Mouse (Mus musculus) stomach, postnatal 0 days (tissue): ENCODE results near the gene Asb4. TPM values are rescaled to one million over a fixed set of nuclear protein-coding genes. Genes with fewer than 3 reads are reported as not detected.

Experiments used
- ATAC-seq: fragments of 200-750 bp; cut with Nextera tagmentation; 2 replicates; pipeline ENCODE4 v1.8.0; 2017; ENCODE audit not compliant: low FRiP score, low TSS enrichment
- DNase-seq: peaks from one replicate; pipeline ENCODE4 v3.0.0-alpha.2; 2016; ENCODE audit warnings: low spot score
- H3K27ac ChIP-seq: fragments of 300-500 bp; sonication (generic); replicated peaks from 2 replicates; pipeline ENCODE4 v1.5.1; 2014; ENCODE audit warnings: mild to moderate bottlenecking, control low read depth
- H3K27me3 ChIP-seq: fragments of 300-500 bp; sonication (generic); 2 replicates; pipeline ENCODE4 v1.6.1; 2014; ENCODE audit warnings: low read length; ENCODE audit not compliant: control insufficient read depth, insufficient read depth
- H3K36me3 ChIP-seq: fragments of 300-500 bp; sonication (generic); 2 replicates; pipeline ENCODE4 v1.6.1; 2014; ENCODE audit warnings: low read length, mixed read lengths; ENCODE audit not compliant: control insufficient read depth, insufficient read depth
- H3K4me1 ChIP-seq: fragments of 300-500 bp; sonication (generic); replicated peaks from 2 replicates; pipeline ENCODE4 v1.6.1; 2014; ENCODE audit warnings: antibody characterized with exemption; ENCODE audit not compliant: control insufficient read depth, insufficient read depth
- H3K4me2 ChIP-seq: fragments of 300-500 bp; sonication (generic); replicated peaks from 2 replicates; pipeline ENCODE4 v1.6.1; 2014; ENCODE audit warnings: low read depth, mild to moderate bottlenecking, control low read depth, moderate library complexity
- H3K4me3 ChIP-seq: fragments of 300-500 bp; sonication (generic); 2 replicates; pipeline ENCODE4 v1.5.1; 2014; ENCODE audit warnings: low read depth, low read length, control low read depth
- H3K9ac ChIP-seq: fragments of 300-500 bp; sonication (generic); 2 replicates; pipeline ENCODE4 v1.6.1; 2014; ENCODE audit warnings: mild to moderate bottlenecking, low read length, control low read depth, mixed read lengths
- H3K9me3 ChIP-seq: fragments of 300-500 bp; sonication (generic); 2 replicates; pipeline ENCODE4 v1.6.1; 2016; ENCODE audit warnings: low read length; ENCODE audit not compliant: control insufficient read depth
- CTCF ChIP-seq: IDR thresholded peaks from 2 replicates; pipeline ENCODE4 v1.5.1; 2016; ENCODE audit warnings: antibody characterized with exemption, low read depth, mild to moderate bottlenecking, moderate library complexity
- EP300 ChIP-seq: optimal IDR thresholded peaks from 2 replicates; pipeline ENCODE3; 2016; ENCODE audit warnings: antibody characterized with exemption
- WGBS: fragments of 180-500 bp; shearing (Covaris S2); extraction: QIAGEN DNeasy Blood & Tissue Kit; methylation state at CpG from one replicate; pipeline ENCODE4 v1.1.7; 2014; 5-methylcytosine and 5-hydroxymethylcytosine counted together
- polyA plus RNA-seq: library from polyadenylated mRNA; unstranded; fragments of >200 nt; fragmentation: Nextera tagmentation; extraction: Ambion mirVana; gene quantifications from 2 replicates; pipeline ENCODE4 v1.2.1, GENCODE M21; 2015

Asb4 gene
- polyA plus RNA-seq, 1 experiment from 2014 or later, result 1.5 TPM

DNA sequence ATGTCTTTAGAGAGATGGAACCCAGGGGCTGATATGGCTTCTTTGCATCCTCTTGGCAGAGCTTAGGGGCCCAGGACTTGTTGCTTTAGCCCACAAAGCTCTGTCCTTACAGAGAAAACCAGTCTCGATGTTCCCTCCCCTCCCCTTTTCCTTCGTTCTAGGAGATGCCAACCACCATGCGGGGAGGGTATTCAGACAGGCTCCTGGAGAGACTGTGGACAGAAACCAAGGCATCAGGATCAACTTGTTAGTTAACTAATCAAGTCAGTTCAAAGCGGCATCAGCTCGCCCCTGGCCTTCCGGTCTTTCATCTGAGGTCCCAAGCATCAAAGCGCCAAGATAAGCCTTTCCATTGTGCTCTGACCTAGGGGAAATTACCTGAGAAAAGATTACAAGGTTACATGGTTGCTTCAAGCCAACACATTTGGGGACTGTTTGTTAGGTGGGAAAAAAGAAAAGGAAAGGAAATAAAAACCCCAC, 2.0 kb downstream of the Asb4 start:
- no peak overlapping the region for H3K4me2 ChIP-seq
- DNase-seq (no peak), ATAC-seq (no peak)
- H3K27ac ChIP-seq, result no peak overlapping the region
- 49% methylated on average over 7 of the region's 7 CpGs for WGBS
- H3K4me3 ChIP-seq, result no peak overlapping the region
- no peaks in the 10 kb centered on the region for H3K9me3 ChIP-seq
- TF ChIP-seq CTCF (no peak), EP300 (no peak)
- no peaks in the 10 kb centered on the region for H3K27me3 ChIP-seq
- H3K4me1 ChIP-seq, result peaks cover 4% of the 10 kb centered on the region; the same call in 1 of the 2 replicates
- H3K36me3 ChIP-seq, result no peaks in the 10 kb centered on the region
- H3K9ac ChIP-seq, result no peak overlapping the region

DNA sequence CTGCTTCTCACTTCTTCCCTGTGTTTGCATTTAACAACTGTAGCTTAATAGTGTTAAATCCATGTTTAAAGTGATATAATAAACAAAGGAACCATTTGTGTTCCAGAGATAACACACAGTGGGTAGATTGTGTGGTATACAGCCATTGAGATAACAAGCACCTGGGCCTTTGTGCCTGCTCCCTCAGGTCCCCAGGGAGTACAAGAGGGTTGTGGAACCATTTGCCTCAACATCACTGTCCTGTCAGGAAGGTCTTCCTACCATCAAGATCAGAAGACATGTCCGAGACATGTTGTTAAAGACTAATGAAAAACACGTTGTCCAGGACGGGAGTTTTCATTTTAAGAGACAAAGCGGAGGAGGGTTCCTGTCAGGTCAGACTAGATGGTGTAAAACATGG, 3.3 kb downstream of the Asb4 start:
- H3K4me3 ChIP-seq, result no peak overlapping the region
- H3K4me1 ChIP-seq, result no peaks in the 10 kb centered on the region
- WGBS, result 81% methylated on average over 4 of the region's 4 CpGs
- DNase-seq (no peak), ATAC-seq (no peak)
- H3K9ac ChIP-seq, result no peak overlapping the region
- TF ChIP-seq CTCF (no peak), EP300 (no peak)
- H3K9me3 ChIP-seq, result no peaks in the 10 kb centered on the region
- no peaks in the 10 kb centered on the region for H3K27me3 ChIP-seq
- no peaks in the 10 kb centered on the region for H3K36me3 ChIP-seq
- no peak overlapping the region for H3K4me2 ChIP-seq
- no peak overlapping the region for H3K27ac ChIP-seq

DNA sequence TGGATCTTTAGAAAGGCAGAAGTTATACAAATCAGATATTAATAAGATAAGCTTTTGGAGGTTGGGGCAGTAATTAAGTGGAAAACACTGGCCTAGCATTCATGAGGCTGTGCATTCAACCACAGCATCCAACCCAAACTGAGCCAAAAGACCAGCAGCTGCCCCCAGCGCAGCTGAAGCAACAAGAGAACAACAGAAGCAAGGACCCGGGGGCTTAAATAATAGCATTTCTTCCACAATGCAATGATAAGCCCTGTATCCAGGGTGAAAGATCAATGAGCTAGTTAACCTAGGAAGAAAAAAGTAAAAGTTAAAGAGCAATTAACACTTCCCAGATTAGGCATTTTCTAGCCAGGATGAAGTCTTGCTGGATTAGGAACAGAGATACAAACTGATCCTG, 4.2 kb downstream of the Asb4 start:
- no peak for ATAC-seq
- 88% methylated on average over 2 of the region's 2 CpGs for WGBS

DNA sequence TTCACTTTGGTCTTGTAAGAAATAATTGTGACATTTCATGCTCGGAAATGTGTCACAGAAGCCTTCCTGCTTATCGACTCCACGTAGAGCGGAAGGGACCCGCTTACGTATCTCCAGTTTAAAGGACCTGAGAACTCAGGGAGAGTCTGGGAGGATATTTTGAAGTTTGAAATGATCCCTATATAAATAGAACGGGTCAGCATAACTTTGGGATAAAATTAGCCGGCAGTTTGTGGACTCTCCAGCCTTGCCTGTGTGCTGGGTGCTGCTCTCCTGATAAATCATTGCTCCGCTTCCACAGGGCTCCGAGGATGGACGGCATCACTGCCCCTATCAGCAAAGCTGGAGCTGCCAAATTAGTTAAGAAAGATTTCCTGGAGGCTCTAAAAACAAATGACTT, 7.1 kb downstream of the Asb4 start:
- Histone ChIP-seq H3K4me2 (peak overlapping the region; percentile 54), H3K9me3 (no peaks in the 10 kb centered on the region), H3K36me3 (no peaks in the 10 kb centered on the region), H3K27ac (no peak overlapping the region), H3K9ac (0 out of 2 replicates have a peak overlapping the region, but pooled peaks have one; percentile 41), H3K4me1 (peaks cover 6% of the 10 kb centered on the region; the same call in 1 of the 2 replicates), H3K27me3 (no peaks in the 10 kb centered on the region), H3K4me3 (peak overlapping the region; percentile 35)
- no peak for DNase-seq
- no peak for TF ChIP-seq EP300
- TF ChIP-seq CTCF, result no peak
- no peak for ATAC-seq
- 3% methylated on average over 11 of the region's 11 CpGs for WGBS

More for the DNA sequence above, 4.2 kb downstream of the Asb4 start:
- Histone ChIP-seq H3K4me3 (no peak overlapping the region), H3K9me3 (no peaks in the 10 kb centered on the region), H3K9ac (no peak overlapping the region), H3K36me3 (no peaks in the 10 kb centered on the region), H3K4me2 (no peak overlapping the region), H3K27me3 (no peaks in the 10 kb centered on the region), H3K27ac (no peak overlapping the region), H3K4me1 (no peaks in the 10 kb centered on the region)
- DNase-seq, result no peak
- TF ChIP-seq EP300 (no peak), CTCF (no peak)

DNA sequence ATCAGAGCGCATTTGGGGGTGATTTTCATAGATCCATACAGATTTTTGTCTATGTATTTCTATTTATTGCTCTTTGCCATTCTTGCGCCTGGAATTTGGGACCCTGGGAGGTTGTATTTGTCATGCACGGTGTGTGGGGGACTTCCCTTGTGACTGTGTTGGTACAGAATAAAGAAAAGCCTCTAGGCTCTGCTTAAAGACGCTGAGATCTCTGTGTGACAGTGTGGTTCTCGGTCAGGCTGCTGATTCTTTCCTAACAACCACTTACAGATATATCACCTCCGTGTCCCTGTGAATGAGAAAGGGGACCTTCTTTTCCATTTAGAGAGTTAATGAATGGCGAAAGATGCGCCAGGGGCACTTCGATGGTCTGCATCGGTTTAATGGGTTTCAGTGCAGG, 7.8 kb downstream of the Asb4 start:
- no peak for TF ChIP-seq CTCF
- no peak for TF ChIP-seq EP300
- DNase-seq (no peak), ATAC-seq (no peak)
- Histone ChIP-seq H3K4me1 (peaks cover 6% of the 10 kb centered on the region; the same call in 1 of the 2 replicates), H3K36me3 (no peaks in the 10 kb centered on the region), H3K9me3 (no peaks in the 10 kb centered on the region), H3K27ac (no peak overlapping the region), H3K4me3 (peak overlapping the region; percentile 35), H3K4me2 (peak overlapping the region; percentile 54; the same call in 1 of the 2 replicates), H3K27me3 (no peaks in the 10 kb centered on the region), H3K9ac (no peak overlapping the region)
- WGBS, result 49% methylated on average over 10 of the region's 10 CpGs

DNA sequence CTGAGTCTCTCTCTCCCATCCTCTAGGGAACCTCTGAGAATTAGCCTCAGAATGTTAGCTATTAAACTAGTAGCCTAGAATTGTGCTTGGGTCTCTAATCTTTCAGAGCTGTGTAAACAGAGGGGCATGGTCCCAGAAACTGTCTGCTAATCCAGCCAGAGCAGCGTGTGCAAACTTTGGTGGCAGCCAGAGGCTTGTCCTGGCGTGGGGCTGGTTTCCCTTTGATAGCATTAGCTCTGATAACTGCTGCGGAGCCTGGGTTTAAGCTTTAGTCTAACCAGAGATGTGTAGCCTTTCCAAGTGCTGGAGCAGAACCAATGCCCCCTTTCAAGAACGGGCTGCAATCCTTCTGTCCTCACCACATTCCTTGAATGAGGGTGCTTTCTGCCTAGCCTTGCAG, 11.8 kb downstream of the Asb4 start:
- 8% methylated on average over 4 of the region's 4 CpGs for WGBS
- no peaks in the 10 kb centered on the region for H3K27me3 ChIP-seq
- H3K4me2 ChIP-seq, result 0 out of 2 replicates have a peak overlapping the region, but pooled peaks have one; percentile 17
- no peak overlapping the region for H3K4me3 ChIP-seq
- H3K9ac ChIP-seq, result no peak overlapping the region
- DNase-seq (no peak), ATAC-seq (no peak)
- peaks cover 6% of the 10 kb centered on the region; the same call in 1 of the 2 replicates for H3K4me1 ChIP-seq
- no peak for TF ChIP-seq EP300
- no peak for TF ChIP-seq CTCF
- no peaks in the 10 kb centered on the region for H3K9me3 ChIP-seq
- H3K27ac ChIP-seq, result no peak overlapping the region
- no peaks in the 10 kb centered on the region for H3K36me3 ChIP-seq
